Mouse (Mus musculus): ENCODE data around the gene Kdm4c.

DNA sequence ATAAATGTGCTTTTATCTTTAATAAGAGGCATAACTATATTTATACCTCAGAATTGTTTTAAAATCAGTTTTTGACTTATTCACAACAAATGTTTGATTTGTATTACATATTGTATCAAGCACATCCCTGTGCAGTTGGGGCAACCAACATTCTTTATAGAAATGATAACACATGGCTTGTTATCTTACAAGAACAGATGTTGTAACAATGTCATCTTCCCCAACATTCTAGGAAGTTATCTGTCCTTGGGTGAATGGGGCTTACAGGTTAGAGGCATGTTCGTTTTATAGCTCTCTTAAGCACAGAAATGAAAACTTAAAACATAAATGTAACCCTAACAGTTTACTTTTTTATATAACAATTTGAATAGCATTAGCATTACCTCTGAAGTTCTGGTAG, 177.5 kb downstream of the Kdm4c start:
- TF ChIP-seq USF1 (IDR thresholded peaks at IDR 0.05; ENCODE audit: low read depth) (no peak), POLR2A (IDR thresholded peaks at IDR 0.05; ENCODE audit: insufficient read length, low read depth) (no peak), MYOG (IDR thresholded peaks at IDR 0.05; ENCODE audit: control insufficient read depth in 1 of 3, insufficient read depth in 1 of 3, insufficient read length in 2 of 3, low read depth in 2 of 3) (no peak), CEBPB (IDR thresholded peaks at IDR 0.05; ENCODE audit: insufficient read depth, poor library complexity, severe bottlenecking) (no peak), SRF (IDR thresholded peaks at IDR 0.05; ENCODE audit: control insufficient read depth, insufficient read length, low read depth) (no peak), POLR2AphosphoS2 (IDR thresholded peaks at IDR 0.05; ENCODE audit: insufficient read length, low read depth) (no peak), MAX (IDR thresholded peaks at IDR 0.05; ENCODE audit: low read depth) (no peak), TCF12 (IDR thresholded peaks at IDR 0.05; ENCODE audit: insufficient read depth, poor library complexity, severe bottlenecking) (no peak), E2F4 (IDR thresholded peaks at IDR 0.05; ENCODE audit: insufficient read depth) (no peak), MYOD1 (IDR thresholded peaks at IDR 0.05; ENCODE audit: control insufficient read depth in 1 of 3, insufficient read length in 2 of 3, low read depth in 2 of 3) (no peak), REST (IDR thresholded peaks at IDR 0.05; ENCODE audit: insufficient read depth, insufficient read length) (no peak)

Measured in myocyte (in vitro differentiated cells).